Mouse (Mus musculus) cerebellum, adult 11 months (tissue): ENCODE results near the gene Agtr1a.

Source experiments
- DNase-seq: peaks from one replicate; pipeline ENCODE4 v3.0.0; 2022

Gene Agtr1a

GRCm38 (mm10) chr13:30364097-30364625 lies 27.9 kb downstream of the Agtr1a start:
- DNase-seq: no peak

GRCm38 (mm10) chr13:30364780-30365179 lies 28.5 kb downstream of the Agtr1a start:
- no peak for DNase-seq

GRCm38 (mm10) chr13:30365378-30365777 lies 29.1 kb downstream of the Agtr1a start:
- no peak for DNase-seq

GRCm38 (mm10) chr13:30368116-30368515 lies 31.9 kb downstream of the Agtr1a start:
- no peak for DNase-seq

GRCm38 (mm10) chr13:30368746-30369145 lies 32.5 kb downstream of the Agtr1a start:
- no peak for DNase-seq

GRCm38 (mm10) chr13:30378868-30379267 lies 42.6 kb downstream of the Agtr1a start:
- no peak for DNase-seq

GRCm38 (mm10) chr13:30385183-30385582 lies 48.9 kb downstream of the Agtr1a start:
- DNase-seq: no peak

- DNase-seq: no peak
These were observed 57.9 kb downstream of the Agtr1a start for GRCm38 (mm10) chr13:30394123-30394522.

- no peak for DNase-seq
These were observed 60.2 kb downstream of the Agtr1a start for GRCm38 (mm10) chr13:30396431-30396830.

GRCm38 (mm10) chr13:30398852-30399251 lies 62.6 kb downstream of the Agtr1a start:
- DNase-seq: no peak

- DNase-seq: no peak
These were observed 64.4 kb downstream of the Agtr1a start for GRCm38 (mm10) chr13:30400621-30401020.

GRCm38 (mm10) chr13:30403874-30404273 lies 67.6 kb downstream of the Agtr1a start:
- DNase-seq: no peak

- no peak for DNase-seq
These were observed 82.4 kb downstream of the Agtr1a start for GRCm38 (mm10) chr13:30418611-30419010.

- no peak for DNase-seq
These were observed 90.8 kb downstream of the Agtr1a start for GRCm38 (mm10) chr13:30427008-30427407.

GRCm38 (mm10) chr13:30427436-30427835 lies 91.2 kb downstream of the Agtr1a start:
- DNase-seq: peak; percentile 27
